Mouse (Mus musculus) adrenal gland, postnatal 0 days (tissue): ENCODE results near the gene Psap. TPM values are rescaled to one million over a fixed set of nuclear protein-coding genes. Genes with fewer than 3 reads are reported as not detected.

Experiments used
- polyA plus RNA-seq: library from polyadenylated mRNA; unstranded; fragments of >200 nt; fragmentation: Nextera tagmentation; extraction: Ambion mirVana; gene quantifications from 2 replicates; pipeline ENCODE4 v1.2.1, GENCODE M21; 2015

The Psap gene
- polyA plus RNA-seq = 138 and 184 TPM in 2 replicates

DNA sequence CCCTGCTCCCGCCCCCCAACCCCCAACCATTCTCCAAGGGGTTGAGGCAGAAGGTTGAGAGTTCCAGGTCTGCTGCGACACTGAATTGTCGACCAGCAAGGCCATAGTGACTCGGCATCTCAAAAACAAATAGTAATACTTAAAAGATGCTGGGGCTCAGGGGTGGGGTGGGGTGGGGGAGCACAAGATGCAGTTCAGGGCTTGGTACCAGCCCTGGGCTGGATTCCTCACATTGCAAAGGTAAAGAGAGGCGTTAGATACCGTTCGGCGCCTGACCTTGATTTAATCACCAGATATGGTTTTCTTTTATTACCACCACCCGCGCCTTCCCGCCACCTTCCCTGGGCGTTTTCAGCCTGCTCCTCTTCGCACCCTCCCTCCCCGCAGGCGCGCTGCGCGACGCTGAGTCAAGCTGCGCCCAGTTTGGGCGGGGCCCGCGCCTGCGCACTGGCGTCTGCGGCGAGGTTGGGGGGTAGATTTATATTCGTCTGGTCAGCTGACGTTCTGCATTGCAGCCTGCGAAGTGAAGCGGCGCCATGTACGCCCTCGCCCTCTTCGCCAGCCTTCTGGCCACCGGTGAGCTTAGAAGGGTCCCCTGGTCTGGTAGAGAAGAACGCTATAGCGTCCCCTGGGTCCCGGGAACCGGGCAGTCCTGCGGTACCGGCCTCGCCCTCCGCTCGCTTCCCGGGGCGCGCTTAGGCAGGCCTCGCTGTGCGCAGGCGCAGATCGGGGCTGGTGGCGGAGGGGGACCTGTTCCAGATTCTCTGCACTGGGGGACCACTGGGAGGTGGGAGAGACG is at the start of gene Psap:
TSS of gene Psap (plus strand) at position 421 of the 799 bp plus-strand sequence.

DNA sequence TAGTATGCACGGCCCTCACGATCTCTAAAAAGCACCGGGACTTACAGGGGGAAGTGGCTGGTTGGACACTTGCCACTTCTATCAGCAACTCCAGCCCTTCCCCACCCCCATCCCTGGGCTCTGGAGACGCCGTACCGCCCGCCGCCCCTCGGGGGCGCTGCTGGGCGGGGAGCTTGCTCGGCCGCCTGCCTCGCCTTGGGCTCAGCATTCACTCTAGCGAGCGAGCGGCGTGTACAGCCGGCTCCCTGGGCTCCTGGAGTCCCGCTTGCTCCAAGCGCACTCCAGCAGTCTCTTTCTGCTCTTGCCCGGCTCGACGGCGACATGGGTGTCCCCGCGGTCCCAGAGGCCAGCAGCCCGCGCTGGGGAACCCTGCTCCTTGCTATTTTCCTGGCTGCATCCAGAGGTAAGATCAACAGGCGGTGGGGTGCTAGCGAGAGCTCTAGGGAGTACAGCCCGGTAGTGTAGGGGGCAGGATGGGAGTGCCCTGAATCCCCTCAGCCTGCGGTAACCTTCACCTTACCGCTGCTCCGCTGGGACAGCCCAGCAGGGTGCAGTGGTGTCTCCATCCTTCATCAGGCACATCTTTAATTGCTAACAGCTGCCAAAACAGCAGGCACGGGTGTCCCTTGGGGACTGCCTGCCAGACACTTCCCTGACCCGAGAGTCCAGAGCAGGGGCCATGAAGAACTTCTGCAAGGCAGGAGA is 69.4 kb downstream of the Psap start, which contains the start of gene Vsir:
TSS of gene Vsir (plus strand) at position 151 of the 705 bp plus-strand sequence.

Other genes with a start within 250 kb of the Psap start
- 15.5 and 19.6 TPM in 2 replicates for gene Spock2, start 171.4 kb upstream of the Psap start, polyA plus RNA-seq
- gene Chst3, start 58.4 kb upstream of the Psap start, polyA plus RNA-seq = 0.76 and 0.91 TPM in 2 replicates
- 5.5 and 6.2 TPM in 2 replicates for gene Vsir, start 69.2 kb downstream of the Psap start, polyA plus RNA-seq
- 0.47 TPM in 1 of 2 replicates, not detected in the other for gene Gm17455, start 122.1 kb downstream of the Psap start, polyA plus RNA-seq